Mouse (Mus musculus) forebrain, embryonic 12.5 days (tissue): Measurements from ENCODE around the gene Stat2. TPM values are rescaled to one million over a fixed set of nuclear protein-coding genes. Genes with fewer than 3 reads are reported as not detected.
A peak's percentile ranks its signal among the peaks of the same experiment; 100 is the strongest.

Source experiments
- ATAC-seq: fragments of 200-750 bp; cut with Nextera tagmentation; 2 replicates; pipeline ENCODE4 v1.8.0; 2017; ENCODE audit warnings: moderate TSS enrichment; ENCODE audit not compliant: low FRiP score
- H3K27ac ChIP-seq: fragments of 300-500 bp; sonication (generic); 2 replicates; pipeline ENCODE4 v1.5.1; 2016; ENCODE audit warnings: mild to moderate bottlenecking
- H3K27me3 ChIP-seq: fragments of 300-500 bp; sonication (generic); 2 replicates; pipeline ENCODE4 v1.6.1; 2016; ENCODE audit warnings: mild to moderate bottlenecking
- H3K36me3 ChIP-seq: fragments of 300-500 bp; sonication (generic); replicated peaks from 2 replicates; pipeline ENCODE4 v1.6.1; 2016; ENCODE audit warnings: mild to moderate bottlenecking
- H3K4me1 ChIP-seq: fragments of 300-500 bp; sonication (generic); 2 replicates; pipeline ENCODE4 v1.6.1; 2016
- H3K4me2 ChIP-seq: fragments of 300-500 bp; sonication (generic); 2 replicates; pipeline ENCODE4 v1.6.1; 2016; ENCODE audit warnings: mild to moderate bottlenecking, moderate library complexity
- H3K4me3 ChIP-seq: fragments of 300-500 bp; sonication (generic); replicated peaks from 2 replicates; pipeline ENCODE4 v1.5.1; 2016; ENCODE audit warnings: mild to moderate bottlenecking
- H3K9ac ChIP-seq: fragments of 300-500 bp; sonication (generic); 2 replicates; pipeline ENCODE4 v1.6.1; 2016; ENCODE audit warnings: mild to moderate bottlenecking
- H3K9me3 ChIP-seq: fragments of 300-500 bp; sonication (generic); 2 replicates; pipeline ENCODE4 v1.6.1; 2016
- WGBS: fragments of 180-500 bp; shearing (Covaris S2); methylation state at CpG from one replicate; pipeline ENCODE4 v1.1.7; 2016; 5-methylcytosine and 5-hydroxymethylcytosine counted together
- polyA plus RNA-seq: library from polyadenylated mRNA; unstranded; fragments of >200 nt; fragmentation: Nextera tagmentation; extraction: Ambion mirVana; gene quantifications from 2 replicates; pipeline ENCODE4 v1.2.1, GENCODE M21; 2016

The Stat2 gene
- polyA plus RNA-seq, 1 experiment from 2014 or later = 18.5 TPM

- 79% methylated on average over 15 of the region's 15 CpGs for WGBS
- Histone ChIP-seq H3K4me2 (no peak overlapping the region), H3K4me3 (no peak overlapping the region), H3K9me3 (no peaks in the 10 kb centered on the region), H3K27me3 (no peaks in the 10 kb centered on the region), H3K27ac (no peak overlapping the region), H3K4me1 (peaks cover 9% of the 10 kb centered on the region; the same call in 1 of the 2 replicates), H3K36me3 (peaks cover 41% of the 10 kb centered on the region), H3K9ac (no peak overlapping the region)
- ATAC-seq = no peak
Observed at GRCm38 (mm10) chr10:128237807-128238480, 32.4 kb upstream of the Stat2 start.

GRCm38 (mm10) chr10:128239140-128239539 is 31.2 kb upstream of the Stat2 start:
- no peak overlapping the region for H3K4me2 ChIP-seq
- no peak overlapping the region for H3K9ac ChIP-seq
- H3K36me3 ChIP-seq = peaks cover 52% of the 10 kb centered on the region
- H3K27ac ChIP-seq = no peak overlapping the region
- no peaks in the 10 kb centered on the region for H3K27me3 ChIP-seq
- 94% methylated on average over 4 of the region's 4 CpGs for WGBS
- no peak overlapping the region for H3K4me3 ChIP-seq
- peaks cover 8% of the 10 kb centered on the region; the same call in 1 of the 2 replicates for H3K4me1 ChIP-seq
- H3K9me3 ChIP-seq = no peaks in the 10 kb centered on the region
- no peak for ATAC-seq

- Histone ChIP-seq H3K27me3 (no peaks in the 10 kb centered on the region), H3K4me1 (peaks cover 8% of the 10 kb centered on the region; the same call in 1 of the 2 replicates), H3K4me2 (no peak overlapping the region), H3K9ac (no peak overlapping the region), H3K4me3 (no peak overlapping the region), H3K36me3 (peaks cover 59% of the 10 kb centered on the region), H3K27ac (no peak overlapping the region), H3K9me3 (no peaks in the 10 kb centered on the region)
- 95% methylated on average over 18 of the region's 18 CpGs for WGBS
- no peak for ATAC-seq
Observed at GRCm38 (mm10) chr10:128240131-128240530, 30.2 kb upstream of the Stat2 start.

GRCm38 (mm10) chr10:128243252-128243651 is 27.1 kb upstream of the Stat2 start:
- H3K36me3 ChIP-seq = peaks cover 91% of the 10 kb centered on the region
- H3K4me1 ChIP-seq = no peaks in the 10 kb centered on the region
- no peak overlapping the region for H3K4me3 ChIP-seq
- H3K27ac ChIP-seq = no peak overlapping the region
- no peaks in the 10 kb centered on the region for H3K27me3 ChIP-seq
- no peak overlapping the region for H3K4me2 ChIP-seq
- H3K9me3 ChIP-seq = no peaks in the 10 kb centered on the region
- ATAC-seq = no peak
- WGBS = 96% methylated on average over 8 of the region's 8 CpGs
- no peak overlapping the region for H3K9ac ChIP-seq

GRCm38 (mm10) chr10:128244121-128244520 is 26.2 kb upstream of the Stat2 start:
- Histone ChIP-seq H3K4me2 (no peak overlapping the region), H3K27me3 (no peaks in the 10 kb centered on the region), H3K9me3 (no peaks in the 10 kb centered on the region), H3K36me3 (peaks cover 99% of the 10 kb centered on the region), H3K4me1 (no peaks in the 10 kb centered on the region), H3K27ac (no peak overlapping the region), H3K9ac (no peak overlapping the region), H3K4me3 (no peak overlapping the region)
- WGBS = 96% methylated on average over 15 of the region's 15 CpGs
- no peak for ATAC-seq

- ATAC-seq = no peak
- no peak overlapping the region for H3K9ac ChIP-seq
- H3K27ac ChIP-seq = 0 out of 2 replicates have a peak overlapping the region, but pooled peaks have one; percentile 27
- no peaks in the 10 kb centered on the region for H3K4me1 ChIP-seq
- H3K27me3 ChIP-seq = no peaks in the 10 kb centered on the region
- H3K36me3 ChIP-seq = peaks cover 99% of the 10 kb centered on the region
- no peak overlapping the region for H3K4me3 ChIP-seq
- WGBS = 88% methylated on average over 17 of the region's 17 CpGs
- no peak overlapping the region for H3K4me2 ChIP-seq
- H3K9me3 ChIP-seq = no peaks in the 10 kb centered on the region
Observed at GRCm38 (mm10) chr10:128247020-128247732, 23.2 kb upstream of the Stat2 start.

- H3K4me3 ChIP-seq = no peak overlapping the region
- no peaks in the 10 kb centered on the region for H3K9me3 ChIP-seq
- H3K27me3 ChIP-seq = no peaks in the 10 kb centered on the region
- ATAC-seq = no peak
- H3K4me1 ChIP-seq = no peaks in the 10 kb centered on the region
- no peak overlapping the region for H3K27ac ChIP-seq
- peaks cover 76% of the 10 kb centered on the region for H3K36me3 ChIP-seq
- no peak overlapping the region for H3K4me2 ChIP-seq
- WGBS = 97% methylated on average over 13 of the region's 13 CpGs
- no peak overlapping the region for H3K9ac ChIP-seq
Observed at GRCm38 (mm10) chr10:128250565-128250964, 19.8 kb upstream of the Stat2 start.

GRCm38 (mm10) chr10:128253677-128254255 is 16.6 kb upstream of the Stat2 start, which contains the start of gene Apon:
Gene Apon (plus strand): TSS chr10:128254096.
- Histone ChIP-seq H3K4me3 (no peak within 1 kb of the TSS), H3K4me2 (no peak within 1 kb of the TSS), H3K9me3 (no peaks in the 10 kb centered on the region), H3K4me1 (no peaks in the 10 kb centered on the region), H3K27me3 (no peaks in the 10 kb centered on the region), H3K9ac (no peak within 1 kb of the TSS), H3K36me3 (peaks cover 44% of the 10 kb centered on the region), H3K27ac (no peak within 1 kb of the TSS)
- WGBS = 91% methylated on average over 4 of the region's 4 CpGs
- ATAC-seq = no peak

GRCm38 (mm10) chr10:128255925-128256324 is 14.4 kb upstream of the Stat2 start:
- 93% methylated on average over 8 of the region's 8 CpGs for WGBS
- Histone ChIP-seq H3K27ac (no peak overlapping the region), H3K36me3 (peaks cover 23% of the 10 kb centered on the region), H3K27me3 (no peaks in the 10 kb centered on the region), H3K9ac (no peak overlapping the region), H3K4me2 (no peak overlapping the region), H3K4me1 (no peaks in the 10 kb centered on the region), H3K9me3 (no peaks in the 10 kb centered on the region), H3K4me3 (no peak overlapping the region)
- no peak for ATAC-seq

- no peak for ATAC-seq
- no peak overlapping the region for H3K4me3 ChIP-seq
- H3K4me2 ChIP-seq = no peak overlapping the region
- H3K36me3 ChIP-seq = peaks cover 19% of the 10 kb centered on the region
- no peak overlapping the region for H3K9ac ChIP-seq
- H3K9me3 ChIP-seq = no peaks in the 10 kb centered on the region
- H3K4me1 ChIP-seq = no peaks in the 10 kb centered on the region
- 93% methylated on average over 8 of the region's 8 CpGs for WGBS
- no peak overlapping the region for H3K27ac ChIP-seq
- H3K27me3 ChIP-seq = no peaks in the 10 kb centered on the region
Observed at GRCm38 (mm10) chr10:128256328-128256727, 14.0 kb upstream of the Stat2 start.

- WGBS = 89% methylated on average over 4 of the region's 4 CpGs
- ATAC-seq = no peak
- no peaks in the 10 kb centered on the region for H3K4me1 ChIP-seq
- H3K27ac ChIP-seq = no peak overlapping the region
- no peak overlapping the region for H3K9ac ChIP-seq
- no peak overlapping the region for H3K4me2 ChIP-seq
- H3K4me3 ChIP-seq = no peak overlapping the region
- H3K36me3 ChIP-seq = no peaks in the 10 kb centered on the region
- no peaks in the 10 kb centered on the region for H3K27me3 ChIP-seq
- H3K9me3 ChIP-seq = no peaks in the 10 kb centered on the region
Observed at GRCm38 (mm10) chr10:128258953-128259352, 11.4 kb upstream of the Stat2 start.

- 86% methylated on average over 5 of the region's 5 CpGs for WGBS
- Histone ChIP-seq H3K4me1 (no peaks in the 10 kb centered on the region), H3K9ac (no peak overlapping the region), H3K9me3 (no peaks in the 10 kb centered on the region), H3K4me2 (no peak overlapping the region), H3K27me3 (no peaks in the 10 kb centered on the region), H3K36me3 (no peaks in the 10 kb centered on the region), H3K27ac (no peak overlapping the region), H3K4me3 (no peak overlapping the region)
- no peak for ATAC-seq
Observed at GRCm38 (mm10) chr10:128259946-128260345, 10.4 kb upstream of the Stat2 start.
